Mouse (Mus musculus) forebrain, postnatal 0 days (tissue): ENCODE measurements around the gene Pigt. TPM values are rescaled to one million over a fixed set of nuclear protein-coding genes. Genes with fewer than 3 reads are reported as not detected.

Experiments
- ATAC-seq: fragments of 200-750 bp; cut with Nextera tagmentation; 2 replicates; pipeline ENCODE4 v1.8.0; 2017; ENCODE audit warnings: mild to moderate bottlenecking, moderate library complexity
- DNase-seq: peaks from one replicate; pipeline ENCODE4 v3.0.0-alpha.2; 2015
- H3K27ac ChIP-seq: fragments of 300-500 bp; sonication (generic); 2 replicates; pipeline ENCODE4 v1.5.1; 2014; ENCODE audit warnings: low read depth, mild to moderate bottlenecking, antibody characterized with exemption, low read length, moderate library complexity, mixed read lengths
- H3K27me3 ChIP-seq: fragments of 300-500 bp; sonication (generic); 2 replicates; pipeline ENCODE4 v1.6.1; 2014; ENCODE audit warnings: mild to moderate bottlenecking, low read length, mixed read lengths; ENCODE audit not compliant: insufficient read depth
- H3K36me3 ChIP-seq: fragments of 300-500 bp; sonication (generic); 2 replicates; pipeline ENCODE4 v1.6.1; 2014; ENCODE audit warnings: mild to moderate bottlenecking, moderate library complexity; ENCODE audit not compliant: insufficient read depth
- H3K4me1 ChIP-seq: fragments of 300-500 bp; sonication (generic); 2 replicates; pipeline ENCODE4 v1.6.1; 2014; ENCODE audit warnings: antibody characterized with exemption; ENCODE audit not compliant: insufficient read depth
- H3K4me2 ChIP-seq: fragments of 300-500 bp; sonication (generic); 2 replicates; pipeline ENCODE4 v1.6.1; 2014; ENCODE audit warnings: low read depth, mild to moderate bottlenecking, moderate library complexity
- H3K4me3 ChIP-seq: fragments of 300-500 bp; sonication (generic); 2 replicates; pipeline ENCODE4 v1.5.1; 2014; ENCODE audit warnings: low read depth, low read length, mixed read lengths
- H3K9ac ChIP-seq: fragments of 300-500 bp; sonication (generic); 2 replicates; pipeline ENCODE4 v1.6.1; 2014; ENCODE audit warnings: mild to moderate bottlenecking
- H3K9me3 ChIP-seq: fragments of 300-500 bp; sonication (generic); 2 replicates; pipeline ENCODE4 v1.6.1; 2016; ENCODE audit warnings: low read length
- CTCF ChIP-seq: sonication (generic); IDR thresholded peaks from 2 replicates; pipeline ENCODE4 v1.5.1; 2016; ENCODE audit warnings: antibody characterized with exemption, control low read depth, low read depth
- WGBS: fragments of 180-500 bp; shearing (Covaris S2); extraction: QIAGEN DNeasy Blood & Tissue Kit; methylation state at CpG from one replicate; pipeline ENCODE4 v1.1.7; 2014; 5-methylcytosine and 5-hydroxymethylcytosine counted together
- polyA plus RNA-seq: library from polyadenylated mRNA; unstranded; fragments of >200 nt; fragmentation: Nextera tagmentation; extraction: Ambion mirVana; gene quantifications from 2 replicates; pipeline ENCODE4 v1.2.1, GENCODE M21; 2015
- total RNA-seq: library from RNA; depleted of rRNA; stranded (reverse); fragments of >200 nt; gene quantifications from 2 replicates; pipeline ENCODE4 v1.2.3, GENCODE M21; 2014; rRNA removed

The Pigt gene
- total and polyA plus RNA-seq, 2 experiments from 2014 or later, result 77.6 to 93.8 TPM

DNA sequence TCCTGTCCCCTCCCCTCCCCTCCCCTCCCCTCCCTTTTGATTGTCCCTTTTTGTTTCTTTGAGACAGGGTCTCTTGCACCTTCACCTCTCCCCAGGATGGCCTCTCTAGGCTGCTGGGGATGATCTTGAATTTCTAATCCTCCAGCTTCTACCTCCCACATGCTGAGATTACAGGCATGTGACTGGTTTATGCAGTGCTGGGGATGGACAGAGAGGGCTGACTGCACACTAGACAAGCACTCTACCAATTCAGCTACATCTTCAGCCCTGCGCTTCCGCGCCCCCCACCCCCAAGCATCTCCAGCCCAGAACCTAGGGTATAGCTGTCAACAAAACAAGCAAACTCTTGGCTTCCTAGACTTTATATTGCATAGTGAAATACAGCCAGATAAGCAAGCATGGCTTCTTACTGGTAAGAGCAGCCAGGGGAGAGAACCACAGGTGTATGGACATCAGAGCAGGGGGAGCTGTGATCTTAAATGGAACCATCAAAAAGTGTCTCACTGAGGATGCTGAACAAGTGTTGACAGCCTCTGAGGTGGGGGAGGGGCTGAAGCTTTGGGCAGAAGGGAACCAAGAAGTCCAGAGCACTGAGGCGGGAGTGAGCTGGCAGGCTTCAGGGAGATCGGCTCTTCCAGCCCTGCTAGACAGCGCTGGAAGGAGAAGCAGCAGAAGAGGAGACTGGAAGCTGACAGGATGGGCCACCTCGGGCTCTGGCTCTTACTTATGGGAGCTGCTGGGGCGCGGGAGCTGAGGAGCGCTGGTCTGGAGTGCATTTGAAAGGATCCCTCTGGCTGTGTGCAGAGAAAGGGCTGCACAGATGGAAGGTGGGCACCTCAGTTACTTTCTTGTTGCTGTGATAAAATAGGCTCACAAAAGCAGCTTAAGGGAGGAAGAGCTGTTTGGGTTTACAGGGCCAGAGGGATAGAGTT lies 52.9 kb downstream of the Pigt start:
- WGBS, result 17% methylated on average over 10 of the region's 10 CpGs
- H3K27ac ChIP-seq, result no peak overlapping the region
- H3K4me3 ChIP-seq, result no peak overlapping the region
- H3K36me3 ChIP-seq, result no peaks in the 10 kb centered on the region
- no peak overlapping the region for H3K4me2 ChIP-seq
- no peaks in the 10 kb centered on the region for H3K4me1 ChIP-seq
- no peak; the same call in 1 of the 2 replicates for ATAC-seq
- H3K9ac ChIP-seq, result no peak overlapping the region
- no peak for TF ChIP-seq CTCF
- DNase-seq, result no peak
- H3K9me3 ChIP-seq, result no peaks in the 10 kb centered on the region
- no peaks in the 10 kb centered on the region for H3K27me3 ChIP-seq

DNA sequence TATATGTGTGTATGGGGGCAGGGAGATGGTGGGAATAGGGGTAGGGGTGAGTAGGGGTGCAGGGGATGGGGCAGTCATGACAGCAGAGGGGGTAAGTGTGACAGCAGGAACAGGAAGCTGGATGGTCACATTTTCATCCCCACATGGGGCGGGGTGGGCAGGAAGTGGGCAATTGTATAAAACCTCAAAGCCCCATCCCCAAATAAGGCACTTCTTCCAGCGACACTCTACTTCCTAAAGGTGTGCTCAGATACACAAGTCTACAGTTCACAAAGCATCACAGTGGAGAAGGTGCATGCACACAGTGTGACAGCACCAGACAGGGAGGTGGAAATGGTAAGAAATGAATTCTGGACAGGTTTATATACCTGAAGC lies 53.6 kb downstream of the Pigt start:
- DNase-seq (no peak), ATAC-seq (no peak)
- Histone ChIP-seq H3K4me3 (no peak overlapping the region), H3K4me1 (no peaks in the 10 kb centered on the region), H3K9me3 (no peaks in the 10 kb centered on the region), H3K27ac (no peak overlapping the region), H3K36me3 (no peaks in the 10 kb centered on the region), H3K27me3 (no peaks in the 10 kb centered on the region), H3K4me2 (no peak overlapping the region), H3K9ac (no peak overlapping the region)
- no peak for TF ChIP-seq CTCF
- 82% methylated on average over 2 of the region's 2 CpGs for WGBS

DNA sequence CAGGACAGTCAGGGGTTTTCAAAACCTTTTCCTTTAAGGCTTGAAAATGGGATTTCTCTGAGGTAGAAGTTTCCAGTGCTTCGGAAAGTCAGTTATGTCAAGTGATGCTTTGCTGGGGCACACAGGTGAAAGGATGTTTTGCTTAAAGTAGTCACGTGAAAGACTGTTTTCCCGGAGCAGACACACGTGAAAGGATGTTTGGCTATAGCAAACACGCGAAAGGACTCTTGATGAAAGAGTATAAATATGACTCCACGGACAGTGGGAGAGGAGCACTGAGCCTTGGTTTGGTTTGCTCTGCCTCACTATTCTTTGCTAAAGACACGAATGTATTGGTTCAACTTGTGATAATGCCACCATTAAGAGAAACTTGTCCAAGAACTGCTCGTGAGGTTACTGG lies 54.2 kb downstream of the Pigt start:
- Histone ChIP-seq H3K36me3 (no peaks in the 10 kb centered on the region), H3K9me3 (no peaks in the 10 kb centered on the region), H3K9ac (no peak overlapping the region), H3K4me3 (no peak overlapping the region), H3K4me2 (no peak overlapping the region), H3K27ac (no peak overlapping the region), H3K27me3 (no peaks in the 10 kb centered on the region), H3K4me1 (no peaks in the 10 kb centered on the region)
- TF ChIP-seq CTCF, result no peak
- WGBS, result 90% methylated on average over 9 of the region's 9 CpGs
- ATAC-seq (no peak), DNase-seq (no peak)

Other genes starting within 250 kb of the Pigt start
- not detected in 2 replicates for gene Svs3b, start 240.9 kb upstream of the Pigt start, total RNA-seq
- not detected in 2 replicates for gene Svs3b, start 240.9 kb upstream of the Pigt start, polyA plus RNA-seq
- gene Svs4, start 219.1 kb upstream of the Pigt start, total RNA-seq, result not detected in 2 replicates
- not detected in 2 replicates for gene Svs4, start 219.1 kb upstream of the Pigt start, polyA plus RNA-seq
- gene Svs3a, start 208.3 kb upstream of the Pigt start, total RNA-seq, result not detected in 2 replicates
- gene Svs3a, start 208.3 kb upstream of the Pigt start, polyA plus RNA-seq, result not detected in 2 replicates
- not detected in 2 replicates for gene Svs6, start 180.8 kb upstream of the Pigt start, total RNA-seq
- not detected in 2 replicates for gene Svs6, start 180.8 kb upstream of the Pigt start, polyA plus RNA-seq
- gene Svs5, start 164.8 kb upstream of the Pigt start, total RNA-seq, result not detected in 2 replicates
- gene Svs5, start 164.8 kb upstream of the Pigt start, polyA plus RNA-seq, result not detected in 2 replicates
- gene Slpi, start 108.4 kb upstream of the Pigt start, total RNA-seq, result not detected in 2 replicates
- gene Slpi, start 108.4 kb upstream of the Pigt start, polyA plus RNA-seq, result 0.71 and 0.77 TPM in 2 replicates
- 0.46 TPM in 1 of 2 replicates, not detected in the other for gene Rbpjl, start 94.4 kb upstream of the Pigt start, total RNA-seq
- gene Rbpjl, start 94.4 kb upstream of the Pigt start, polyA plus RNA-seq, result 0.17 and 0.33 TPM in 2 replicates
- 6.2 and 6.3 TPM in 2 replicates for gene Matn4, start 92.4 kb upstream of the Pigt start, total RNA-seq
- gene Matn4, start 92.4 kb upstream of the Pigt start, polyA plus RNA-seq, result 3.3 and 7.1 TPM in 2 replicates
- gene Sdc4, start 53.6 kb upstream of the Pigt start, total RNA-seq, result 11.8 and 14.0 TPM in 2 replicates
- gene Sdc4, start 53.6 kb upstream of the Pigt start, polyA plus RNA-seq, result 8.0 and 16.5 TPM in 2 replicates
- 88.0 and 167 TPM in 2 replicates for gene Sys1, start 40.6 kb upstream of the Pigt start, total RNA-seq
- 105 and 110 TPM in 2 replicates for gene Sys1, start 40.6 kb upstream of the Pigt start, polyA plus RNA-seq
- gene Gm20458, start 36.6 kb upstream of the Pigt start, total RNA-seq, result 3.6 and 10.5 TPM in 2 replicates
- gene Gm20458, start 36.6 kb upstream of the Pigt start, polyA plus RNA-seq, result 10.0 and 10.7 TPM in 2 replicates
- gene Trp53tg5, start 23.8 kb upstream of the Pigt start, total RNA-seq, result not detected in 2 replicates
- gene Trp53tg5, start 23.8 kb upstream of the Pigt start, polyA plus RNA-seq, result not detected in 2 replicates
- 21.7 and 23.9 TPM in 2 replicates for gene Dbndd2, start 11.4 kb upstream of the Pigt start, total RNA-seq
- gene Dbndd2, start 11.4 kb upstream of the Pigt start, polyA plus RNA-seq, result 10.9 and 17.6 TPM in 2 replicates
- 1.5 and 6.1 TPM in 2 replicates for gene Wfdc2, start 64.9 kb downstream of the Pigt start, total RNA-seq
- 4.3 and 7.3 TPM in 2 replicates for gene Wfdc2, start 64.9 kb downstream of the Pigt start, polyA plus RNA-seq
- not detected in 2 replicates for gene Spint3, start 75.9 kb downstream of the Pigt start, total RNA-seq
- not detected in 2 replicates for gene Spint3, start 75.9 kb downstream of the Pigt start, polyA plus RNA-seq
- gene Wfdc6a, start 87.9 kb downstream of the Pigt start, total RNA-seq, result not detected in 2 replicates
- gene Wfdc6a, start 87.9 kb downstream of the Pigt start, polyA plus RNA-seq, result 0.33 TPM in 1 of 2 replicates, not detected in the other
- not detected in 2 replicates for gene Eppin, start 96.1 kb downstream of the Pigt start, total RNA-seq
- 0.19 TPM in 1 of 2 replicates, not detected in the other for gene Eppin, start 96.1 kb downstream of the Pigt start, polyA plus RNA-seq
- not detected in 2 replicates for gene Wfdc6b, start 116.0 kb downstream of the Pigt start, total RNA-seq
- not detected in 2 replicates for gene Wfdc6b, start 116.0 kb downstream of the Pigt start, polyA plus RNA-seq
- gene Wfdc8, start 116.1 kb downstream of the Pigt start, total RNA-seq, result not detected in 2 replicates
- not detected in 2 replicates for gene Wfdc8, start 116.1 kb downstream of the Pigt start, polyA plus RNA-seq
- gene Wfdc16, start 141.3 kb downstream of the Pigt start, total RNA-seq, result not detected in 2 replicates
- gene Wfdc16, start 141.3 kb downstream of the Pigt start, polyA plus RNA-seq, result not detected in 2 replicates
- not detected in 2 replicates for gene Wfdc10, start 158.5 kb downstream of the Pigt start, total RNA-seq
- gene Wfdc10, start 158.5 kb downstream of the Pigt start, polyA plus RNA-seq, result not detected in 2 replicates
- not detected in 2 replicates for gene Wfdc9, start 159.1 kb downstream of the Pigt start, total RNA-seq
- gene Wfdc9, start 159.1 kb downstream of the Pigt start, polyA plus RNA-seq, result not detected in 2 replicates
- gene Wfdc11, start 176.6 kb downstream of the Pigt start, total RNA-seq, result not detected in 2 replicates
- gene Wfdc11, start 176.6 kb downstream of the Pigt start, polyA plus RNA-seq, result not detected in 2 replicates
- gene Wfdc13, start 187.6 kb downstream of the Pigt start, total RNA-seq, result not detected in 2 replicates
- gene Wfdc13, start 187.6 kb downstream of the Pigt start, polyA plus RNA-seq, result not detected in 2 replicates
- not detected in 2 replicates for gene Spint4, start 201.0 kb downstream of the Pigt start, total RNA-seq
- not detected in 2 replicates for gene Spint4, start 201.0 kb downstream of the Pigt start, polyA plus RNA-seq
- gene Spint5, start 217.8 kb downstream of the Pigt start, total RNA-seq, result not detected in 2 replicates
- not detected in 2 replicates for gene Spint5, start 217.8 kb downstream of the Pigt start, polyA plus RNA-seq
- 0.54 and 0.81 TPM in 2 replicates for gene Wfdc3, start 248.4 kb downstream of the Pigt start, total RNA-seq
- gene Wfdc3, start 248.4 kb downstream of the Pigt start, polyA plus RNA-seq, result 0.89 and 1.1 TPM in 2 replicates
- gene Dnttip1, start 248.5 kb downstream of the Pigt start, total RNA-seq, result 23.2 and 26.1 TPM in 2 replicates
- 52.3 and 60.1 TPM in 2 replicates for gene Dnttip1, start 248.5 kb downstream of the Pigt start, polyA plus RNA-seq